Mouse (Mus musculus) lung, postnatal 4 days (tissue): ENCODE results near the gene Vinac1.

ENCODE experiments used
- DNase-seq, 2 experiments: peaks; one replicate each; pipeline ENCODE4 v3.0.0; 2021

Gene Vinac1

DNA sequence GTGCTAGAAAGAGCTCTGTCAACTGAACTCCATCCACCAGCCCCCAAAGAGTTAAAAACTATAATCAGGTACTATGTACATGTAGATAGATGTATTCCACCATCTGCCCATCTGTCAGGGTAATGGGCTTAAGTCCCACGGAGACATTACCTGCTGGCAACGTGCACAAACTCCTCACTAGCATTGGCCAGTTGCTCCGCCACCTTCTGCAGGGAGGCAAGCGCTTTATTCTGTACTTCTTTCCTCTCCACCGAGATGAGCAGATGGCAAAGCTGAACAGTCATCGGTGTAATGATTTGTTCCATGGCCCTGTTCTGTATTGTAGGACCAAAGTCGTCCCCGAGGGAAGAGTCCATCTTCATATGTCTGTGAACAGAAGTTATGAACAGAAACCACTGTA lies at the start of gene Vinac1:
Gene Vinac1, minus strand, starts transcription at position 362 of the 400 bp plus-strand sequence.
- no peak for DNase-seq

DNA sequence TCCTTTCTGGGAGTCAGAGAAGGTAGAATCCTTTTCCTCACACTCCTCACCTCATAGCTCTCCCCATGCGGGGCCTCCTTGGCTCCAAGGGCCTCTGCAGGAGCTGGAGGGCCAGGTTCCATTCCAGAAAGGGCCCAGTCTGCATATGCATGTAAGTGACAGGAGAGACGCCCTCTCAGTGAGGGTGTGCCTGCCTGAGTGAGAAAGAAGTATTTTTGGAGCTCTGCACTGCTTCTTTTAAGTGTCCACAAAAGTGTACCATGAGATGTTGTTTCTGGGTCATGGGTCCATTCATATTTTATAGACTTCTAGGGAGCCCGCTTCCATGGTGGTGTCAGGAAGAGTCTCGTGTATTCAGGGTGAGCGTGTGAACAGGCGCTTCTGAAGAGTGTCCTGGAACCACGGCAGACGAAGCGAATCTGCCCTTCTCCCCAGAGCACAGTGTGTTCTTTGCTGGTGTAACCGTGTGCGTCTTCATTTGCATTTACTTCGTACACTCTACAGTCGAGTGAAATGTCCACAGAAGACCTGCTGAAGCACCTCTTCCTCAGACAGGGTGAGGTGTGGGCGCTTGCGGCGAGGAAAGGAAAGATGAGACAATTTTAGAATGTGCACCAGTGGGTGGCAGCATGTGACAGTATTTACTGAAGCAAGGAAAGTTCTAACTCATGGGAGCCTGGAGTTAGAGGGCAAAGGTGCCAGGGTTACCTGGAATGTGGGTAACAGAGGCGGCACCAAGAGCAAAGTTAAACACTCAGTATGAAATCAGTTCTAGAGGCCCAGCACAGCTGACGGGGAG lies 46.2 kb upstream of the Vinac1 start:
- DNase-seq: no peak

DNA sequence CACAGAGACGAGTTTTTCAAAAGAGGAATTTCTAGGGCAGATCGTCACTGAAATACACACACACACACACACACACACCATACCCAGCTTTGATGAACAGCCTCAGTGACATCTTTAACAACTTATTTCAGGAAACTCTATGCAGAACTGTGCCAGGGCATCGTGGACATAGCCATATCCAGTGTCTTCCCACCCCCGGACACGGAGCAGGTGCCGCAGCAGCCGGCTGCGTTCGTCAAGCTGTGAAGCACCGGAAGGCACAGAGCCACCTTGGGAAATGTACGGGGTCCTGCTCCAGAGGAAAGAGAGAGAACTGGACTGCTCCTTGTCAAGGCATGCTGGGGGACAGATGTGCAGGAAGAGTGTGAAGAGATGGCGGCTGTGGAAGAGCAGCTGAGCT lies 44.8 kb upstream of the Vinac1 start:
- DNase-seq: no peak

DNA sequence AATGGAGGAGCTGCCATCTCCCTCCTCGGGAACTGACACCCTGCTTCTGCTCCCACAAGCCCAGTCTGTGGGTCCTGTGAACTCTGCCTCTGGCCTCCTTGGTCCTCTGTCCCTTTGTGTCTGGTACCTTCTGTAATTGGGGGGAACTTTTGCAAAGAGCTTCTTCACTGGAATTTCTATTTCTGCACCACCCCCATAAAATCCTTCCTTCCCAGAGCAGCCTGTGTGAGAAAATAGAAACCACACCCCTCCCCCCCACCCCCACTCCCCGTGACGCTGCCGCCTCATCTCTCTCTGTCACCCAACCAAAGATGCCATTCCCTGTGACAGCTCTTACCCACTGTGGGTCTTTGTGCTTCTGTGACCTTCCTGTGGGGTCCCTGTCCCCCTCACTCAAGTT lies 42.4 kb upstream of the Vinac1 start:
- no peak for DNase-seq

DNA sequence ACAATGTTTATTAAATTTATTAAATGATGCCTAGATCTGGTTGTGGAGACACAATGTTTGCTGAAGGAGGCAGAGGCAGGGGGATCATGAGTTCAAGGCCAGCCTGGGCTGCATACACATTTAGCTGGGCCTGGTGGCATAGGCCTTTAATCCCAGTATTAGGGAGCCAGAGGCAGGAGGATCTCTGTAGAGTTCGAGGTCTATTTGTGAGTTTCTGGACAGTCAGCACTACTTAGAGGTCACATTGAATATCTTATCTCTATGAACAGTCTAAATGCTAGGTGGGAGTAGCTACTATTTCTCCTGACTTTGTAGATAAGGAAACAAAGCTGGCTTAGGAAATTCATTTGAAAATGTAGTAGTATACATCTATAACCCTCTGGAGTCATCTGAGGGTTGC lies 39.5 kb upstream of the Vinac1 start:
- DNase-seq: no peak

DNA sequence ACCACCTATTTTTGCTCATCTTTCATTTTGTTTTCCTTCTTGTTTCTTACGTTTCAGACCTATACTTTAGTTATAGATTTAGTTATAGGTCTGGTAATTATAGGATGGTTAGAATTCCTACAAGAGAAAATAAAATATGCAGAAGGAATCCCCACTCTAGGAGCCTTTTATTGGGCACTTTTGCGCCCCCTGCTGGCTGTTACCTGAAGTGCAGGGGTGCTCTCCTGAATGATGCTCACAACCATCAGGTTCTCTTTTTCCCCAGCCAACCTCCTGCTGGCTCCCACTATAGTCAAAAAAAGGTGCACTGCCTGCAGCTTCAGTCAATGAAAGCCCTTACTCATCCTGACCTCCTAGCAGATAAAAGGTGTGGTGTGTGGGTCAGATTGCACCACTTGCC lies 37.0 kb upstream of the Vinac1 start:
- peak in 1 of 2 experiments; percentile 21 for DNase-seq

DNA sequence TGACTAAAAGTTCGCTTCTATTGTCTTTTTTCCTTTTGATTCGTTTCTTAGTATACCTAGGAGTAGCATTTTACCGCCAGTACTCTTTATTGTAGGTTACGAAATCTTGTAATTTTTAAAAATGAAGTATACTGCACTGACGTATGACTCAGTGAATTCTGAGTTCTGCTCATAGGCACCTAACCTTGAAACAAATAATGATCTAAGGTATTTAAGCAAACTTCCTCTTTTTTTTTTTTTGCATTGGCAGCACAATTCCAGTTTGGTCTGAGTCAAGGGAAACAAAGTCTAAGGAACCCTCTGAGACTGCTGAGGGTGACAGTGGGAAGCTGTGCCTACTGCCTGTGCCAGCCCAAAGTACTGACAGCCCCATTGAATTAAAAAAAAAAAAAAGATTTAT lies 35.5 kb upstream of the Vinac1 start:
- no peak for DNase-seq

DNA sequence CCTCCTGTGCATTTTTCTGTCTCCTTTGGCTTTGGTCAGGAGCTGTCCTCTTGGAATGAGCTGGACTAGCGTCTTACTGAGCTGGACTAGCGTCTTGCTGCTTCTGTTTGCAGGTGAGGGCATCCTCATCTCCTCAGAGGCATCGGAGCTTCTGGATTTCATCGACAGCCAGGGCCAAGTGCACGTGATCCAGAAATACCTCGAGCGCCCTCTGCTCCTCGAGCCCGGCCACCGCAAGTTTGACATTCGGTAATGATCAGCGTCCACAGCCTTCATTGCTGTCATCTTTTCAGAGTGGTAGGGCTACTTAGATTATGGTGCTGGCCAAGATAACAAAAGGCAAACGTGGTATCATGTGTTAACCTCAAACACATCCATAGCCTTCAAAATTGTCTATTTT lies 33.1 kb upstream of the Vinac1 start:
- no peak for DNase-seq

DNA sequence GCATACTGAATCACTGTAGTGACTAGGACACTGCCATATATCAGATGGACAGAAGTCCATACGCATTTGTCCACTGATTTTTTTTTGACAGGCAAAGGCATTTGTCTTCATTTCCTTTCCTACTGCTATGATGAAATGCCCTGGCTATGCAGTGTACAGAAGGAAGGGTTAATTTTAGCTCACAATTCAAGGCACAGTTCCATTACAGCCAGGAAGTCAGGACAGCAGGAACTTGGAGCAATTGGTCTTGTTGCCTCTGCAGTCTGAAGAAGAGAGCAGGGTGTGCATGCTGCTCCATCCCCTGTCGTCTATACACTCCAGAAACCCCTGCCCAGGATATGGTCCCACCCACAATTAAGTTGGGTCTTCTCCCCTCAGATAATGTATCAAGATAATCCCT lies 31.2 kb upstream of the Vinac1 start:
- no peak for DNase-seq

DNA sequence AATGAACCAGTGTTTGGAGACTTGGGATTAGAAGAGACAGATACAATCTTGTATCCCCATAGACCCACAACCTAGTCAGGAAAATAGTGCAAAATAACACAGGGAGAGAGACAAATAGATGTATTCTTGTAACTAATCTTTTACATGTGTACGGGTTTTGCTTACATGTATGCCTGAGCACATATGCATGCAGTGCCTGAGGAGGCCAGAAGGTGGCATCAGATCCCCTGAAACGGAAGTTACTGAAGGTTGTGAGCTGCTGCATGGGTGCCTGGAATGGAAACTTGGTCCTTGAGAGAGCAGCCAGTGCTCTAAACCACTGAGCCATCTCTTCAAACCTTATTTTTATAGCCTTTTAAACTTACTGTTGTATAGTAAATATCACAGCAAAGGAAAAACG lies 30.3 kb upstream of the Vinac1 start:
- peak in 1 of 2 experiments; percentile 32 for DNase-seq

DNA sequence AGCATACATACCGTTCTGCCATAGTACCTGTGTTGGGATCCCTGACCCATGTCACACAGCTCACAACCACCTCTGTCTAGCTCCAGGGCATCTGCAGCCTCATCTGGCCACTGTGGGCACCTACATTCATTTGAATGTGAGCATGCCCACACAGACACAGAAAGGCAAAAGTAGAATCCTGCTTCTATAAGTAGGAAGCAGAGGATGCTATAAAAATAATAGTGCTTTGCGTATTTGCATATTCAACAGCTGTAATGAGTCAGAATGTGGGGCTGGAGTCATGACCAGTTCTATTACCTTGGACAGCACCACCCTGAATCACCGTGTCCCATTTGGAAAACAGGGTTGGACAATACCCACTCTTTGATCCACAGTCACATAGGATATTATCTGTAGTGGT lies 22.3 kb upstream of the Vinac1 start:
- no peak for DNase-seq

DNA sequence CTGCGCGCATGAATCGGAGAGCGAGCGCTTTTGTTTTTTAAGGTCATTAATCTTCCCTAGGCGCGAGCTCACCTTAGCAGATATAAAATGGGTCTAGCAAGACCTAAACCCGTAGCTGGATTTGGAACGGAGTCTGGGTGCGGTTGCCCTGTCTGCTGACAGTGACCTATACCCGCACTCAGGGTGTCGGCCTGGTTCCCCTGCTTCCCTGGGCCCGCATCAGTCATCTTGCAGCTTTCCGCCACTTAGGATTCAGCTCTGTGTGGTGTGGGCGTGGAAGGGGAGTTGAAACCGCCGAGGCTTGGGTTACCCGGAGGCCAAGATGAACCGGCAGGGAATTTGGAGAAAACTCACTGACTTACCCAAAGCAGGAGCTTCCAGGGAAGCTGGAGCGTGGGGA lies 18.4 kb upstream of the Vinac1 start:
- DNase-seq: peak; percentile 60 to 68

DNA sequence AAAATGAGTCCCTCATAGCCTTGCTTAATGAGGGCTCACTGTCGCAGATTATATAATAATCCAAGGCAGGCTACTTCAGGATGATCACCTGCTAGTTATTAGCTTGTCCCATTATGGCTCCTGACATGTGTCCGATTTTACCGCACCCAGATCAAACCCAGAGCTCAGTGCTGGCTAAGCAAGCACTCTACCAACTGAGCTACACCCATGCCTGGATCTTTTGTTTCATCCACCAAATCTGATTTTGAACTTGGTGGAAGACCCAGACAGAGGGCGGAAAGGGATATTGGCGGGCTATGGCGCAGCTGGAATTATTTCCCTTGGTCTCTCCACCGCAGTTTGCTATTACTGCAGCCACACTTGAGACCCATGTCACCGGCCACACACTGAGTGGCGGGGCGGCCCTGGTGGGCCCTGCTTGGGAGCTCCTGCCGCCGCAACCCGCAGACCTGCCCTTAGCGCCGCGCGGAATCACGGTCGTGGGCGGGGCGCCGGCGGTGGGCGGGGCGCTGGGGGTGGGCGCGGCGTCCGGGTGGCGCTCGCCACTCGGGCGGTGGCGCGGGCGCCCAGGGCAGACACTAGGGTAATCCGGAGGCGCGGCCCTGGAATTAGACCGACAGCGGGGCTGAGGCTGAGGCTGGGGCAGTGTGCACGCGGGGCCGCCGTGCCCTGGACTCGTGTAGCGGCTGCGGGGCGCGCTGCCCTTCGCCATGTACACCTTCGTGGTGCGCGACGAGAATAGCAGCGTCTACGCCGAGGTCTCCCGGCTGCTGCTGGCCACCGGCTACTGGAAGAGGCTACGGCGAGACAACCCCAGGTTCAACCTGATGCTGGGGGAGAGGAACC lies 17.7 kb upstream of the Vinac1 start, which contains the start of gene Ttl:
Gene Ttl, plus strand, starts transcription at position 506 of the 846 bp plus-strand sequence.
- DNase-seq: peak; percentile 83 to 89

DNA sequence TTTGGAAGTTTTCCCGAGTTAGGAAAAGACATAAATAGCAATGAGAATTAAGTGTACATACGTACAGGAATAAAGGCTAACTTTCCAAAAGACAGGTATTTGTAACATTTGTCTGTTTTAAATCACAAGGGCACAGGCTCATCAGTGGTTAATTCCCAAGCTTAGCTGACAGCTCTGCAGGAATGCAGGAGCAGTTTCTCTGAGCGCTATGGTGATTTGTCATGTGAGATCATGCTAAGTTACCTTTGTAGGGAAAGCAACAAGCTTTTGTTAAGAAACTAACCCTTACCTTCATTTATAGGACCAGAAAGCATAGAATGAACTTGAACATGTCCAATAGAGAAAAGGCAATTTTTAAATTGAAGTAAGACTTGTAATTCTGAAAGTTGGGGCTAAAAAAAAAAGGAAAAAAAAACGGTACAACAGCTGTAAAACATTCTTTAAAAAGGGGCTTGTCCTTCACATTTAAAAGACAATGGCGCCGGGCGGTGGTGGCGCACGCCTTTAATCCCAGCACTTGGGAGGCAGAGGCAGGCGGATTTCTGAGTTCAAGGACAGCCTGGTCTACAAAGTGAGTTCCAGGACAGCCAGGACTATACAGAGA lies 13.6 kb upstream of the Vinac1 start:
- DNase-seq: no peak

DNA sequence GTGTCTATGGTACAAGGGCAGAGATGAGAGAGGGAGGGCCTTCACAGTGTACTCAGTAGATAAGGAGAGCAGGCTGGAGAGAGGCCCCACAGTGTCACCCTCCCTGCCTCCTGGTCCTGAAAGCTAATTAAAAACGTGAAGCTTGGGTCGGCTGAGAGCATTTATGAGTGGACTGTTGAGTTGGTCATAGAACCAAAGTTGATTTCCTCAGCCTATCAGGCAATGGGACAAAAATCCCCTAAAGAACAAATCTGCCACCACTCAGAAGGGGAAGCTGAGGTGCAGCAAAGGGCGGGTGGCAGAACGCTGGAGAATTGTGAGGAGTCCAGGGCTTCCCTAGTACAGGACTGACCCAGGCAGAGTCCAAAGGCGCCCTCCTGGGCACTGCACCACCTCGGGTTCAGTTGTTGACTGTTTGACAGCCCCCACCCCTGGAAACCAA lies 10.0 kb upstream of the Vinac1 start:
- no peak for DNase-seq

DNA sequence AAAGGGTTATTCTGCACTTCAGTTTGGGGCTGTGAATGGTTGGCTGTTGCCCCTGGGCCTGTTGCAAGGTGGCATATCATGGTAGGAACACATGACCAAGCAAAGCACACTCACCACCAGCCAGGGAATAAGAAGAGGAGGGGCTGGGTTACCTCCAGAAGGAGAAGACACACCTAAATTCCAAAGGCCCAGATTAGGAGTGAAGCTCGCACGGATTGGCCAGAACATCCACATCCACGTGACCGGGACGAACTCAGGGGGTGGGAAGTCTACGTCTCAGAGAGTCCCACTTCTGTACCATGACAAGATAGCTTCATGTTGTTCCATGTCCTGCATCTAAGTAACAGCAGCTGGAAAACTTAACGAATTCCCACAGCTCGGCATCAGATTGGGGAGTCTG lies 9.3 kb upstream of the Vinac1 start:
- no peak for DNase-seq

DNA sequence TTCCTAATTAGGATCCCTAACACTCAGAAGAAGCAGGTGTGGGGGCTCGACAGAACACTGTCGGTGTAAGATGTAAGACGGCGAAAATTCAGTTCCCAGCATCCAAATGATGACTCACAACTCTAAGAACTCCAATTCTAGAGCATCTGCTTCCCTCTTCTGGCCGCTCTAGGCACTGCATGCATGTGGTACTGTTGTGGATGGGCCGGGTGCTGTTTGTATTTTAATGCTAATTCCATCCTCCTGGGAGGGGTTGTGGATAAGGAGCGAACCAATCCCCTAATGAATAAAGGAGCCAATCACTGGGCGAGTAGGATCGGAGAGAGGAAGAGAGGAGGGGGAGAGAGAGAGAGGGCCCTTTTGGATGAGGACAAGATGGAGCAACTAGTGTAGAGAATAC lies 8.6 kb upstream of the Vinac1 start:
- DNase-seq: peak in 1 of 2 experiments; percentile 33

DNA sequence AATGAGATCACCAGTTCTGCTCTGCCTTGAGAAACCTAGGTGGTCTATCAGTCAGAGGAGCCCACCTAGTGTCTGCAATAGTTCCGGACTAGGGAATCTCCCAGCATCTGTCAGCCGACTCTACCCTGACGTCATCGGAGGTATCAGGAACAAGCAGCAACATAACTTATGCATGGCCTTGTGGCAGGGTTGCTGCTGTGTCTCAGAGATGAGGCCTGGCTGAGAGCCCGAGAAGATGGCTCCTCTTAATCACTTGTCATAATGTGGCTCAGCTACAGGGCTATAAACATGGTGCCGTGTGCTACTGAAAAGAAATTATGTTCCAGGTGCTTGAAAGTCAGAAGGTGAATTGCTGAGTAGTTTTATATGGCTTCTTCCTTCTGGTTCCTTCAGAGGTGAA lies 7.8 kb upstream of the Vinac1 start:
- DNase-seq: no peak

DNA sequence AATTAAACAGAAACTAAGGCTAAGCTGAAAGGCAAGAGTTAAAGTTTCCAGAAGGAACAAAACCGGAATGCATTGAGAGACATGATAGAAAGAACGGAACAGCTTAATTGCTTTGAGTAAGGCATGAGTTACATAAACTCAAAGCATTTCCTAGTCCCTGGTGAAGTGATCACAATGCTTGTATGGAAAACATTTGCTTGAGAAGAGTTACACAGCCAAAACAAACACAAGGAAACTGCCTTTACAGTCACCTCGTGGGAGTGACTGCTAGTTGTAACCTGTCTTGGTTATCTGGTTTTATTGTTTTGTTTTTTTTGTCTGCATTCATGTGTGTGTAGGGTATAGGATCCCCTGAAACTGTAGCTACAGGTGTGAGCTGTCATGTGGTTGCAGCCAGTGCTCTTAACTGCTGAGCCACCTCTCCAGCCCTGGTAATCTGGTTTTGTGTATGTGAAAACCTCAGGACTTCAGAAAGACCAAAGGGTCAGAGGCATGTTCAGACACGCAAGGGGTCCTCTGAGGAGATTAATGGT lies 4.5 kb upstream of the Vinac1 start:
- DNase-seq: no peak

DNA sequence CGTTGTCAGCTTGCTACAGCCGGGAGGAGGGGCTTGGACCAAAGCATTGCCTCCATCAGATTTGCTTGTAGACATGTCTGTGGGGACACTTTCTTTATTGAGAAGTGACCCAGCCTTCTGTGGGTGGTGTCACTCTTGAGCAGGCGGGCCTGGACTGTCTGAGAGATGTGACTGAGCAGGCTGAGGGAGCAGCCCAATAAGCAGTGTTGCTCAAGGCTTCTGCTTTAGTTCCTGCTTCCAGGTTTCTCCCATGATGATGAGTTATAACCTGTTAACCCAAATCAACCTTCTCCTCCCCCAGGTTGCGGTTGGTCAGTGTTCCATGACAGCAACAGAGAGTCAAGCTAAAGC lies 1.2 kb downstream of the Vinac1 start:
- DNase-seq: no peak

DNA sequence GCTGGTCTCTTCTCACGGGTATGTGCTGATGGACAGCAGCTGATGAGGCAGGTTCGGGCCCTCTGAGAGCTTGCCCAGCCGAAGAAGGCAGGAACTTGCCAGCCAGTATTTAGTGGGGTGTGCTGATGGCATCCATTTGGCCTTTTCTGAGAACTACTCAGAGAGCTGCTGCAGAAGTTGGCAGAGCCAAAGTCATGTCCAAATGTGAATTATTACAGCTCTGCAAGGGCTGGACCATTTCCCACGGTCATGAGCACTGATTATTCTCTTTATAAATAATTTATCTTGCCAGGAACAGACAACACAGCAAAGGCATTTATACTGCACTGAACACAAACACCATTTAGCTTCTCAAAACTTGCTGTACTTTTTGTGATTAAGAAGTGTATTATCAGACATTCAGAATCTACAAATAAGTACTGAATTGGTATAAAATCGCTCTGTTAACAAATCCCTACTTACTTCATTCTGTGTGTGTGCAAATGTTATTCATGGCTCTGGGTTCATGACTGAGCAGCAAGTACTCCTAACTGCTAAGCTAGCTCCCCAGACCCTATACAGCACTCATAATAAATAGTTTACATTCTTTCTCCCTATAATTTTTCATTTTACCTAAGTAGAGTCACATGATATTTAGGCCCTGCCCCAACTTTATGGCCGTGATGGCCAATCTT lies 1.7 kb downstream of the Vinac1 start:
- DNase-seq: peak in 1 of 2 experiments; percentile 36

DNA sequence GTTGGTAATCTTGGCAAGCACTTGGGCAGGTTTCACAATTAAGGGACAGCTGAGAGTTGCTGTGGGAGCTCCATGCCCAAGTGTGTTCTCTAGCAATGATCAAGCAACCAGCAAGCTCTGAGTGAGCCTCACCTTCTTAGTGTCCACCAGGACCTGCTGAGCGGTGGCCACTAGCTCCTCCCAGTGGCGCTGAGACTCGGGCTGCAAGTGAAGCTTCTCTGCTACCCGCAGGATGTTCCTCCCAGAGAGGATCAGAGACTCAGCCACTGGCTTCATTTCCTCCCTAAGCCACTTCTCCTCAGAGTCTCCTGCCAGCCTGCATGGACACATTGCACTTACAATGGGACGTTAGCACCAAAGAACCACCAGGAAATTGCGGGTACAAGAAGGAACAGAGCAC lies 7.4 kb downstream of the Vinac1 start:
- peak; percentile 18 to 35 for DNase-seq
